Mouse (Mus musculus): Measurements from ENCODE around the gene Pla2g7. TPM values are rescaled to one million over a fixed set of nuclear protein-coding genes. Genes with fewer than 3 reads are reported as not detected.

Pla2g7 gene
- total RNA-seq, 2 experiments from 2014 or later: 83.5 to 85.2 TPM

GRCm38 (mm10) chr17:43643191-43643590 lies 75.3 kb downstream of the Pla2g7 start:
- DNase-seq (ENCODE audit: low spot score in 2 of 2): no peak

GRCm38 (mm10) chr17:43644375-43644774 lies 76.5 kb downstream of the Pla2g7 start:
- no peak for DNase-seq (ENCODE audit: low spot score in 2 of 2)

GRCm38 (mm10) chr17:43645136-43645535 lies 77.2 kb downstream of the Pla2g7 start:
- DNase-seq (ENCODE audit: low spot score in 2 of 2): no peak

GRCm38 (mm10) chr17:43646925-43647324 lies 79.0 kb downstream of the Pla2g7 start:
- DNase-seq (ENCODE audit: low spot score in 2 of 2): no peak

GRCm38 (mm10) chr17:43649641-43650436 lies 81.9 kb downstream of the Pla2g7 start:
- peak in 1 of 2 experiments; percentile 32 for DNase-seq (ENCODE audit: low spot score in 2 of 2)

- DNase-seq (ENCODE audit: low spot score in 2 of 2): no peak
Measured at GRCm38 (mm10) chr17:43651314-43652046, 83.6 kb downstream of the Pla2g7 start.

Other genes with a start within 250 kb of the Pla2g7 start
- 10 to 100 TPM; 28.4 to 28.8 TPM for gene Adgrf5, start 207.6 kb upstream of the Pla2g7 start, total RNA-seq (2021)
- gene Mep1a, start 65.3 kb upstream of the Pla2g7 start, total RNA-seq (2021): not detected
- under 1 TPM in 1 of 2 experiments, not detected in 1; 0.35 TPM for gene Ankrd66, start 24.5 kb upstream of the Pla2g7 start, total RNA-seq (2021)
- under 1 TPM; 0.56 to 0.84 TPM for gene Tdrd6, start 62.2 kb downstream of the Pla2g7 start, total RNA-seq (2021)
- 10 to 100 TPM; 43.1 to 44.8 TPM for gene Slc25a27, start 99.1 kb downstream of the Pla2g7 start, total RNA-seq (2021)
- gene Cyp39a1, start 99.3 kb downstream of the Pla2g7 start, total RNA-seq (2021): 1 to 10 TPM; 1.8 to 3.4 TPM
- gene Rcan2, start 233.3 kb downstream of the Pla2g7 start, total RNA-seq (2021): 100 to 1,000 TPM; 185 to 214 TPM

Data from left cerebral cortex, adult 18-20 months (tissue).